Mouse (Mus musculus): ENCODE measurements at regions not wholly inside any gene's neighbourhood (a gene's known extent, or its start where the extent isn't known, plus 50 kb on each side); places are given as distances from the start of the nearest gene placed in this dataset.

GRCm38 (mm10) chr7:83486156-83486750 is 98.5 kb upstream of the Tmc3 start:
- Histone ChIP-seq H3K4me3 (ENCODE audit: low read depth, low read length) (no peak overlapping the region), H3K27me3 (ENCODE audit: insufficient read depth, low read length) (no peaks in the 10 kb centered on the region), H3K9me3 (ENCODE audit: low read length) (no peaks in the 10 kb centered on the region), H3K36me3 (ENCODE audit: insufficient read depth) (no peaks in the 10 kb centered on the region), H3K9ac (no peak overlapping the region), H3K4me2 (ENCODE audit: low read depth) (no peak overlapping the region), H3K4me1 (ENCODE audit: insufficient read depth) (no peaks in the 10 kb centered on the region; the same call in 1 of the 2 replicates), H3K27ac (ENCODE audit: low read depth, low read length) (no peak overlapping the region)
- TF ChIP-seq CTCF (IDR thresholded peaks at IDR 0.05; ENCODE audit: low read depth): no peak
- 53% methylated on average over 2 of the region's 2 CpGs for WGBS
- DNase-seq (no peak), ATAC-seq (no peak)

GRCm38 (mm10) chr7:83489790-83490189 is 94.9 kb upstream of the Tmc3 start:
- Histone ChIP-seq H3K9ac (no peak overlapping the region), H3K36me3 (ENCODE audit: insufficient read depth) (no peaks in the 10 kb centered on the region), H3K4me3 (ENCODE audit: low read depth, low read length) (no peak overlapping the region), H3K27me3 (ENCODE audit: insufficient read depth, low read length) (no peaks in the 10 kb centered on the region), H3K9me3 (ENCODE audit: low read length) (no peaks in the 10 kb centered on the region), H3K27ac (ENCODE audit: low read depth, low read length) (no peak overlapping the region), H3K4me2 (ENCODE audit: low read depth) (no peak overlapping the region), H3K4me1 (ENCODE audit: insufficient read depth) (no peaks in the 10 kb centered on the region; the same call in 1 of the 2 replicates)
- DNase-seq: no peak
- TF ChIP-seq CTCF (IDR thresholded peaks at IDR 0.05; ENCODE audit: low read depth): peak; percentile 75
- WGBS: 73% methylated on average over 1 of the region's 1 CpGs
- peak; percentile 43; the same call in 1 of the 2 replicates for ATAC-seq

GRCm38 (mm10) chr7:83504996-83505645 is 79.6 kb upstream of the Tmc3 start:
- Histone ChIP-seq H3K4me3 (ENCODE audit: low read depth, low read length) (no peak overlapping the region), H3K4me2 (ENCODE audit: low read depth) (no peak overlapping the region), H3K27me3 (ENCODE audit: insufficient read depth, low read length) (no peaks in the 10 kb centered on the region), H3K4me1 (ENCODE audit: insufficient read depth) (no peaks in the 10 kb centered on the region), H3K9ac (no peak overlapping the region), H3K27ac (ENCODE audit: low read depth, low read length) (no peak overlapping the region), H3K9me3 (ENCODE audit: low read length) (no peaks in the 10 kb centered on the region), H3K36me3 (ENCODE audit: insufficient read depth) (no peaks in the 10 kb centered on the region)
- WGBS: 62% methylated on average over 2 of the region's 2 CpGs
- ATAC-seq: no peak
- no peak for DNase-seq
- no peak for TF ChIP-seq CTCF (IDR thresholded peaks at IDR 0.05; ENCODE audit: low read depth)

GRCm38 (mm10) chr7:83516295-83516694 is 68.4 kb upstream of the Tmc3 start:
- Histone ChIP-seq H3K4me3 (ENCODE audit: low read depth, low read length) (no peak overlapping the region), H3K9me3 (ENCODE audit: low read length) (no peaks in the 10 kb centered on the region), H3K9ac (no peak overlapping the region), H3K36me3 (ENCODE audit: insufficient read depth) (no peaks in the 10 kb centered on the region), H3K4me1 (ENCODE audit: insufficient read depth) (no peaks in the 10 kb centered on the region), H3K27me3 (ENCODE audit: insufficient read depth, low read length) (no peaks in the 10 kb centered on the region), H3K4me2 (ENCODE audit: low read depth) (no peak overlapping the region), H3K27ac (ENCODE audit: low read depth, low read length) (no peak overlapping the region)
- DNase-seq (no peak), ATAC-seq (no peak)
- WGBS: 75% methylated on average over 4 of the region's 4 CpGs
- no peak for TF ChIP-seq CTCF (IDR thresholded peaks at IDR 0.05; ENCODE audit: low read depth)

- 61% methylated on average over 7 of the region's 7 CpGs for WGBS
- DNase-seq: peak; percentile 49
Observed at GRCm38 (mm10) chr7:83521511-83521910, 63.2 kb upstream of the Tmc3 start.

More at GRCm38 (mm10) chr7:83521511-83521910, 63.2 kb upstream of the Tmc3 start:
- Histone ChIP-seq H3K4me2 (ENCODE audit: low read depth) (no peak overlapping the region), H3K4me1 (ENCODE audit: insufficient read depth) (no peaks in the 10 kb centered on the region), H3K4me3 (ENCODE audit: low read depth, low read length) (no peak overlapping the region), H3K9me3 (ENCODE audit: low read length) (no peaks in the 10 kb centered on the region), H3K9ac (no peak overlapping the region), H3K36me3 (ENCODE audit: insufficient read depth) (no peaks in the 10 kb centered on the region), H3K27me3 (ENCODE audit: insufficient read depth, low read length) (no peaks in the 10 kb centered on the region), H3K27ac (ENCODE audit: low read depth, low read length) (no peak overlapping the region)
- no peak for TF ChIP-seq CTCF (IDR thresholded peaks at IDR 0.05; ENCODE audit: low read depth)
- ATAC-seq: peak; percentile 55
